Mouse (Mus musculus) adrenal gland, adult (tissue): ENCODE results near the gene Hdac4.

Source experiments
- DNase-seq, 2 experiments: peaks; one replicate each; pipeline ENCODE4 v3.0.0; 2022 to 2023; ENCODE audit warnings: low spot score in 1 of 2; ENCODE audit not compliant: inconsistent age in 2 of 2

The Hdac4 gene

GRCm38 (mm10) chr1:92179070-92179469 is 16.4 kb downstream of the Hdac4 start:
- DNase-seq, result peak; percentile 42 to 85

DNA sequence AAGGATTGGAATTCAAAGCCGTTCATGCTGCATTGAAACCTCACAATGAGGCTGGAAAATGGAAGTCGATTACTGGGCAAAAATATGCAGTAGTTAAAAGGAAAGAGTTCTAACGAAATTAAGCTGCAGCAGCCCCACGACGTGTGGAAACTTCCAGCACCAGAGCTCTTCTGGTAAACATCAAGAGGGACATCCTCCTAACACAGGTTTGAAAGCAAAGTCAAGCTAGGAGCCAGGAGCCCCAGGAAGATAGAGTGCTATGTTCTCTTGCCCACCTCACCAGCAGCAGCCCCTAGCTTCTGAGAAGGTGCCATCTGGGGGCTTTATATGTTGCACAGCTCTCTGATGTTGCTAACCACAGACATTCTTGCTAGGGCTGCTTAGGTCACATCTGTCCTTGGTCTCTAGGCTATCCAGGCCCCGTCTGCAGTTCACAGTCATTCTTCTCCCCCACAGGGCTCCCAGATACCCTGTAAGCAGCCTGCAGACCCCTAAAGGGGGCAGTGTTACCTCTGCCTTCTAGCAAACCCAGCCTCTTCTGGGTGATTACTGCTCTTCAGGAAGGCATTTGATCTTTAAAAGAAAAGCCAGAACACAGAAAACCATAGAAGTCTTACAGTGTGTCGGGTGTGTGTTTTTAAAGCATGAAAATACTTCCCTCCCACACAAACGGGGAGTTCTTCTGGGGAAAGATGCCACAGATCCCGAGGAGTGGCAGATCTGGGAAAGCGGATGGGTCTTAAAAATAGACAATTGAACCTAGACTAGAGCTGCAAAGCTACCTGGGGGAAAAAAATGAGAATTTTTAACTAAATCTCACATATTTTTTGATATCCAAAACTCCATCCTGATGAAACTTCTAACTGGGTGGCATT is 17.2 kb downstream of the Hdac4 start:
- DNase-seq, result peak; percentile 68 to 90

- no peak for DNase-seq
Observed at GRCm38 (mm10) chr1:92177599-92177998, 17.9 kb downstream of the Hdac4 start.

DNA sequence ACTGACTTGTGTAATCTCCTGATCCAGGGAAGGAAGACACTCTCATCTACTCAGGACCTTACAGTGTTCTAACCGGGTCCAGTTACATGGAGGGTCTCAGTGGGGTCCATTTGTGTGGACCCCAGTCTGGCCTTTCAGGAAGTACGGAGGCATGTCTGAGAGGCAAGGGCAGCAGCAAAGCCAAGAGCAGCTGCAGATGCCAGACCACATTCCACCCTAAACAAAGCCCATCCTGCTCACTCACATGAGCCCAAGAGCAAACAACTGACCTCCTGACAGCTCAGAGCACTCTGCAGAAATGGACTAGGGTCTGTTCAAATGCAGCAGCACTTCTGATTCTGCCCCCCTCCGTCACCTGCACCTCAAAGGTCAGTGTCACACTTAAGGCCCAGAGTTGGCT is 18.3 kb downstream of the Hdac4 start:
- DNase-seq, result no peak

DNA sequence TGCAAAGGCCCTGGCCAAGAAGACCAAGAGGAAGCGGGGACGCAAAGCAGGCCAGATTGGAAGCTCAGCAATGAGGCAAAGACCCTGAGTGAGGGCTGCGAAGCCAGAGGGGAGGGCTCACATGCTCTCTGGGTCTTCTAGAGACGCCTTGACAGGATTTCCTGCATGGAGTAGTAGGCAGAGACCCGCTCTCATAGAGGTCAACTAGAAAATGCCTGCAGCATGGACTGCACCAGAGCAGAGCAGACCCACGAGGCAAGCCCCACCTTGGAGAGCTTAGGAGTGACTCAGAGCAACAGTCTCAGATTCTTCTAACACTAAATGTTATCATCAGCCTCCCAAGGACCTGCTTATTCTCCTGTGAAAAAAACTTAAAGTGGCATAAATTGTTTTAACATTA is 20.2 kb downstream of the Hdac4 start:
- peak in 1 of 2 experiments; percentile 69 for DNase-seq

DNA sequence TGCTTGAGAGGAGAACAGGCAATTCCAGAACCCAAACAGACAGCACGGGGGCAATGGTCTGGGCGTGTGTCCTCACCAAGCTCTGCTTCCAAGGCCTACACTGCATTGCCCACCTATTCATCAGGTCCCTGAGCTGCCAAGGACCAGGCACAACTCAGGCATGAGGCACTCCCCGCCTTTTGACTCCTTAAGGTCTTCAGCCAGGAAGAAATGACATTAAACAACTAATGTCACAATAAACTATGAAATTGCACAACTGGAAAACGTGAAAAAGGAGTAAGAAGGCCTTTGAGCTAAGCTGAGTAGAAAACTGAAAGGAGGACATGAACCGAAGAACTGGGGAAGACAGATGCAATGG is 20.6 kb downstream of the Hdac4 start:
- peak in 1 of 2 experiments; percentile 75 for DNase-seq

GRCm38 (mm10) chr1:92174251-92174897 is 21.1 kb downstream of the Hdac4 start:
- DNase-seq, result no peak

- no peak for DNase-seq
Observed at GRCm38 (mm10) chr1:92170616-92171235, 24.8 kb downstream of the Hdac4 start.

- DNase-seq, result no peak
Observed at GRCm38 (mm10) chr1:92169776-92170055, 25.8 kb downstream of the Hdac4 start.

DNA sequence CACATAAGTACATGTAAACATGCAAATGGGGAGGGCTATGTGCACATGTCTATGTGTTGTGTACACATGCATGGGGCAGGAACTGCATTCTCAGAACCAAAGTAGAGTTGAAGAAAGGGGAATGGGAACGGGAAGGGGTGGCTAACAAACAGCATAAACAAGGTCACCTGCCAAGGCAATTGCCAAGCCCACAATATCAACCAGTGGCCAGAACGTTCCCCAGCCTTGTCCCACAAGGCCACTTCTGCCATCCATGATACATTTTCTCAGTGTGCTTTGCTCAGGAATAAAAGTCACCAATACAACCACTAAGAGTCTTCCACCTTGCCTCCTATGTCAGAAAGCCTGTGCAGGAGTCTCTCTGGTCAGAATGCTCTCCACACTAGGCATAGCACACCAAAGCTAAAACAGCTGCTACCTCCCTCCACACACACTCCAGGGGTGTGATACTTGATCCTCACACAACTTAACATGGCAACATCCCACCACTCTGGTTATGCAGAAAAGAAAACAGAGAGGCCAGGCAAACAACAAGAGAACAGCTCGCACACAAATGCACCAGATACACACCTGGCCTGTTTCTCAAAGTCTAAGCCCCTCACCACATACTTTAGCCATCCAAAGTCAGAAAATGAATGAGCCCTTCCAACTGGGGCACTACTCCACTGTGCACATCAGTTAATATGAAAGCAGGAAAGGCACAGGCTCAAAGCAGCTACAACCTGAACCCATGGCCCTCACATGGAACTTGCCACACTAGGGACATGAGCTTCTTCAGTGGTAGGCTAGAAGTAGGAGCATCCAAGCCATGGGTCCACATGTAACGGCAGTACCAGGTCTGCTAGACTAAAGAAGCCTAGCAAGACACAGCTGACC is 26.4 kb downstream of the Hdac4 start:
- DNase-seq, result peak; percentile 80 to 84

DNA sequence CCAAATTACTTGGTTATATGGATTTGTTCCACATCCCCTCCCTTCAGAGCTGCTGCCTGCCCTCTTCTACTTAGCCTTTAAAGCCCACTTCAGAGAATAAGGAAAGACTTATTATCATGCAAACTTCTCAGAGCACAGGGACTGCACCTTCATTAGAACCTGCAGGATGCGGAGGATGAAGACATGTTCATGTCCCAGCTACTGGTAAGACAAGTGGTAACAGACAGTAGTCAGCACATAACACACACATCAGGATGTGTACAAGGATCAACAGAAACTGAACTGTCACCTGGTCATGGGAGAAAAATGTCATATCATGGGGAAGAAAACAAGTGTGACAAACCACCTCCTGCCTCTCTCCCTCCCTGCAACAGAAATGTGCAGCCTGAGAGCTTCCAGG is 31.6 kb downstream of the Hdac4 start:
- no peak for DNase-seq

- DNase-seq, result no peak
Observed at GRCm38 (mm10) chr1:92159804-92160203, 35.7 kb downstream of the Hdac4 start.

DNA sequence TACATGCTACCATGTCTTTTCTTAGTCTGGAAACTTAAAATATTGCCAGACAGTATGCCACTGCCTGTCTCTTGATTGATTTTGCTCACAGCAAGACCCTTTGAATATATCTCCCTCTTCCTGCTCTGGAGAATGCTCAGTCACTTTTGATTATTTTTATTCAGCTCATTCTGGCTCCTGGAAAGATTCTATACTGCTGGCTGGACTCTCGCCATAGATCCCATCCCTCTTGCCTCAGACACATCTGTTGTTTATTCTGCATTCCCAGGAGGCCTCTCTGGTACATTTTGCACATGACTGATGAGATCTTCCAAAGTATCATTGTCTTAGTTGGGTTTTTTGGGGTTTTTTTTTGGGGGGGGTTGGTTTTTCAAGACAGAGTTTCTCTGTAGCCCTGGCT is 45.3 kb downstream of the Hdac4 start:
- no peak for DNase-seq

DNA sequence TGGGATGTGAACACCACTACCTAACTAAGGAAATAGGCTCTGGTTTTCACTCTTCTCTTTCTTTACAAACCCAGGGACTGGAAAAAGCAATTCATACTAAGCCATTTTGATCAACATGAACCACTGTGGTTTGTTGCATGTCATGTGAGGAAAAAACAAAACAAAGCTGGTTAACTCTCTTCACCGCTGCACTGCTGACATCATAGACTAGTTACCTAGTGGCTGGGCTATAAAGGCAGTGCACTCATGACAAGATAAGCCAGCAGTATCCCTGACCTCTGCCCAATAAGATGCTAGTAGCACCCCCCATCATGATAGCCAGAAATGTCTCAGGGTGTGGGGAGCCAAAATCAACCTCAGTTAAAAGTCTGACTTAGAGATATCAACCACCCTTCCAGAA is 47.0 kb downstream of the Hdac4 start:
- no peak for DNase-seq

DNA sequence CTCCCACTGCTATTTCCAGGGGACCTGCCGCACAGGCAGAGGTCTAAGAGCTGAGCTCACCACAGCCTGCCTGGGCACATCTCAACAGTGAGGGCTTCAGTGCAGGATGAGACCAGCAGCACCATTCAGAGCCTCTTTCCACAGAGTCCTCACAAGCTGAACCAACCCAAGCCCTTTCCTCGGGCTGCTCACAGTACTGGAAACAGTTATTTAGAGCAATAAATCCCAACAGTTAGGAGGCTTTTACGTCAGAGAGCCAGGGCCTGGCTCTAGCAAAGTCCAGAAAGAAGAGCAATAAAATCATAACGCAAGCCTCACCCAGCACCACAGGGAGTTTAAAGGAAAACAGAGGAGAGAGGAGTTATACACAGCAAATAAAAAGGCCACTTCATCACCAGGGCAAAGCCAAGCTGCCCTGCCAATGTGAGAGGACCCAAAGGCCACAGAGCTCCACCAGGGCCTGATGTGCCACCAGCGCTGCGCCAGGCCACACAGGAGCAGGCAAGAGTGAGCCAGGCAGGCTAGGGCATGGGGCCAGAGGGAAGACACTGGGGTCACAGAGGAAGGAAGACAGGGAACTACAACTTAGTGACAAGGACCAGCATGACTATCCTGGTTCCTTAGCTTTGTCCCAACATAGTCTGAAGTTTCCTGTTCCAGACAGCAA is 50.5 kb downstream of the Hdac4 start:
- peak; percentile 44 to 76 for DNase-seq

GRCm38 (mm10) chr1:92143331-92143895 is 52.1 kb downstream of the Hdac4 start:
- DNase-seq, result peak; percentile 63 to 78

GRCm38 (mm10) chr1:92142793-92143192 is 52.7 kb downstream of the Hdac4 start:
- no peak for DNase-seq

DNA sequence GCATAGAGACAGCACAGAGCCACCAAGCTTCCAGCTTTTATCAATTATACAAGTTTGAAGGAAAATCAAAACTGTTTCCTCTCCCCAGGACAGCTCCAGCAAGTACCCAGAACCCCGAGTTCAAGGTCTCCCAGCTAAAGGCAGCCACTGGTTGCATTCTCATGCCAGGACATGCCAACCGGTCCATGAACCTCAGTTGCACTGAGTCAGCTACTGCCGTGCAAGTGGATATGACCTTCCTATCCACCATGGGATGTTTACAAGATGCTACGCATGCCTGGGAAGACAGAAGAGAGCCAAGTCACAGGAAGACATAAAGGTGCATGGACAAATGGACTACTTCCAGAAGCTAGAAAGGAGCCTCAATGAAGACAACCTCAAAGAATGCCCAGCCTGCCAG is 56.5 kb downstream of the Hdac4 start:
- peak; percentile 61 to 82 for DNase-seq

- DNase-seq, result peak; percentile 60 to 82
Observed at GRCm38 (mm10) chr1:92137136-92137848, 58.2 kb downstream of the Hdac4 start.

GRCm38 (mm10) chr1:92136362-92136761 is 59.1 kb downstream of the Hdac4 start:
- DNase-seq, result no peak
